Mouse (Mus musculus) A20 (cell line): Measurements from ENCODE around the gene Nacc2.

Experiments
- DNase-seq: peaks from one replicate; pipeline ENCODE4 v3.0.0-alpha.2; 2011; ENCODE audit warnings: low read depth, low spot score

Nacc2 gene

DNA sequence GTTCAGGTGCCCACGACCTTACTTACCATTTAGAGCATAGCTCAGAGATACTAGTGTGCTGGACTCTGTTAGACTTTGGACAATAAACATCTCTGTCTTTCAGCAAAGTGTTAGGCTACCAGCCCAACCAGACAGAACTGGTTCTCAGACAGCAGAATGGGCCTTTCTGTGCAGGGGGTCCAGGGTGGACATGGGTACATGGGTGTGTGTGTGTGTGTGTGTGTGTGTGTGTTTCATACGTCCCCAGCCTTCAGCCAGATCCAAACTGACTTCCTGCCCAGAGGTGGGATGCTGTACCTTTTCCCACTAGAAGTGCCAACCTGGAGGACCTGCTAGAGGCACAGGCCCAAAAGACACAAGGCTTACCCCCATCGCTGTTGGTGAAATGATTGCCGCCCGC, 23.8 kb downstream of the Nacc2 start:
- no peak for DNase-seq

- DNase-seq: no peak
Observed at GRCm38 (mm10) chr2:26093897-26094296, 29.1 kb downstream of the Nacc2 start.

DNA sequence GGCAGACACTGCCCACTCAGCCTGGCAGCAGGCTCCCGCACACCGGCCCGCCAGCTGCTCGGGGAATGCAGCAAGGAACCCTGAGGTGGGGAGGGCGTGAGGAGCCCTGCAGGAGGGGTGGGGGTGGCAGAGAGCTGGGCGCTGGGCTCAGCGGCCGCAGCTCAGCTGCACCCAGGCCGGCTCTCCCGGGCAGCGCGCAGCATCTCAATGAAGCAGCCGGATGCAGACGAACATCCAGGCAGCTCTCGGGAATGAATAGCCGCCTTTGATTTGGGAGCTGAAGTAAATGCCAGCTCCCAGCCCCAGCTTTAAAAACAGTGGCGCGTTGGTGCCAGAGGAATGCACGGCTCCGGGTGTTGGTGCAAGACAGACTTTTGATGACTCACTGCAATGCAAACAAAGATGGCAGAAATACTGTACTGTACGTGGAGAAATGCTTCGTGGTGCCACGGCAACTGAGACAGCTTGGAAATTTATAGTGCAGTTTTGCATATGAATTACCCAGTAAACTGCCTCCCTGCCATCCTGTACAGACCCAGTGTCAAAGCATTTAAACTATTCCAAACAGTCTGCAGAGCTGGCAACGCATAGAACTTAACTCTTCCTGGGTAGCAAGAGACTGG, 31.1 kb downstream of the Nacc2 start:
- DNase-seq: no peak

DNA sequence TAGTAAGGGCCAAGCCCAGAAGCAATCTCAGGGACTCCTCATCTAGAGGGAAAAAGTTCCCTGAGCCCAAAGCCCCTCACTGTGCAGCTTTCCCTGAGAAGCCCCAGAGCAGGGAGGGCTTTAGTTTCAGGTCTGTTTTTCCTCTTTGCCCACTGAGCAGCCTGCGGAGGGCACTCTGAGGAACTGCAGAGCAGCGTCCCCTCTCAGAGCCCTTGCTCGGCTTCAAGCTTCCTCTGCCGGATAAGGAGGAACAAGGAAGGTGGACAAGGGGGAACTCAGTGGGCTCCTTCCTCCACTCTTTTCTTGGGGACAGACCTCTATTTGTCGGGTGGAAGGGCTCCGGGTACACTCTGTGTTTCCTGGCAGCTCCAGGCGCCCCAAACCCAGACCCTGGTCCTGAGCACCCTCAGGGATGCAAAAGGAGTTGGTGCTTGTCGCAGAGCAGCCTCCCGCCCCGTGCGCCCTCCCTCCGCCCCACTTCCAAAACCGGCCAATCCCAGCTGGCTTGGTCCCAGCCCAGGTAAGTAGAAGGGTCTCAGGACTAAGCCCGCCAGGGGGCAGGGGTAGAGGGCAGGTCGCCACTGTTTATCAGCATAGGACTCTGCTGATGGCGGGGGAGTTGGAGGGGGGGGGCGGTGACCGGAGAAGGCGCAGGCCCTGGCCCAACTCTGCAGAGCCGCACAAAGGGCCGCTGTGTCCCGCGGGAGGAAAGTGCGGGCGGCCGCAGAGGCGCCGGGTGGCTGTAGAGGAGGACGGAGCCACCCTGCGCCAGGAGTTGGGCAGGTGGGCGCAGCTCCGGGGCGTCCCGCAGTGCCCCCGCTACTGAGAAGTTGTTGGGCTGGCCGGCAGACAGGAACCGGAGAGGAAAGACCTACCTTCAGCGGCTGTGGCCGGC, 31.9 kb downstream of the Nacc2 start:
- no peak for DNase-seq

GRCm38 (mm10) chr2:26089005-26089404, 34.0 kb downstream of the Nacc2 start:
- no peak for DNase-seq

- no peak for DNase-seq
Observed at GRCm38 (mm10) chr2:26086926-26087600, 36.0 kb downstream of the Nacc2 start.

DNA sequence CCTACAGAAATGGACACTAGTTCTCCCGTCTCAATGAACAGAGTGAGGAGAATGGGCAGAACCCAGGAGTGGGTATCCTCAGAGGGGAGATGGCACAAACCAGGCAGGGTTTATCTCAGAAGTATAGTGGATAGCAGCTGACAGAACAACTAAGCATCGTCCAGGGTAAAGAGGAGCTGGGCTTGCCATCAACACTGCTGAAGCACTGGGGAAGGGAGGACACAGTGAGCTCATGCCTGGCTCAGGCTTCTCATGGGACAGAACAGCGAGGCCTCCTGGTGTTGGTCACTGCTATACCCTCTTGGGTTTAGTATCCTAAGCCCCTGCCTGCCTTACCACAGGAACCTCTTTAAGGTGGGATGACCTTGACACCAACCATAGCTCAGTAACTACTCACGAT, 36.5 kb downstream of the Nacc2 start:
- DNase-seq: no peak

- peak; percentile 50 for DNase-seq
Observed at GRCm38 (mm10) chr2:26082883-26083282, 40.1 kb downstream of the Nacc2 start.

- no peak for DNase-seq
Observed at GRCm38 (mm10) chr2:26080830-26081229, 42.2 kb downstream of the Nacc2 start.

- no peak for DNase-seq
Observed at GRCm38 (mm10) chr2:26079409-26079808, 43.6 kb downstream of the Nacc2 start.

GRCm38 (mm10) chr2:26077068-26077467, 46.0 kb downstream of the Nacc2 start:
- DNase-seq: no peak

- DNase-seq: no peak
Observed at GRCm38 (mm10) chr2:26076121-26076520, 46.9 kb downstream of the Nacc2 start.

DNA sequence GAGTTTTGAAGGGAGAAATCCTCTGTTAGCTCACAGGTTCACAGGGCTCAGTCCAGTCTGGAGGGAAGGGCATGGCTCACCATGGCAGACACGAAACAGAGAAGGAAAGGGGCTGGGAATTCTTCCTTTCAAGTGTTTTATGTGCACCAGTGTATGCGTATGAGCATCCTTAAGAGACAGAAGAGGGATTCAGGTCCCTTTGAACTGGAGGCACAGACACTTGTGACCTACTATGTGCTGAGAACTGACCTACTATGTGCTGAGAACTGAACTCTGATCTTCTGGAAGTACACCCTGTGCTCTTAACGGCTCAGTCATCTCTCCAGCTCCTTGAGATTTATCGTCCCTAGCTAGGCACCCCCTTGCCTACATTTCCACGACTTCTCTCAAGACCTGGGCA, 48.5 kb downstream of the Nacc2 start:
- DNase-seq: no peak

DNA sequence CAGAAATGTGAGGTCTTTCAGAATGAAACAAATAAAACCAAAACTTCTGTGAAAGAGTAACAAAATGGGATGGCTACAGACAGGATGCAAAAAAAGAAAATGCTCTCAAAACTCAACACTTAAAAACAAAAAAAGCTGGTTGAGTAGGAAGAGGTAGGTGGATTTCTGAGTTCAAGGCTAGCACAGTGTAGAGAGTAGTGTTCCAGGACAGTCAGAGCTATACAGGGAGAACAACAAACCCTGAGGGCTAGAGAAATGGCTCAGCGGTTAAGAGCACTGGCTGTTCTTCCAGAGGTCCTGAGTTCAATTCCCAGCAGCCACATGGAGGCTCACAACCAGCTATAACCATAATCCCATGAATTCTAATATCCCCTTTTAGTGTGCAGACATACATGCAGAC, 54.4 kb downstream of the Nacc2 start:
- no peak for DNase-seq

GRCm38 (mm10) chr2:26068175-26068574, 54.8 kb downstream of the Nacc2 start:
- no peak for DNase-seq

GRCm38 (mm10) chr2:26066527-26066926, 56.5 kb downstream of the Nacc2 start:
- DNase-seq: peak; percentile 92

DNA sequence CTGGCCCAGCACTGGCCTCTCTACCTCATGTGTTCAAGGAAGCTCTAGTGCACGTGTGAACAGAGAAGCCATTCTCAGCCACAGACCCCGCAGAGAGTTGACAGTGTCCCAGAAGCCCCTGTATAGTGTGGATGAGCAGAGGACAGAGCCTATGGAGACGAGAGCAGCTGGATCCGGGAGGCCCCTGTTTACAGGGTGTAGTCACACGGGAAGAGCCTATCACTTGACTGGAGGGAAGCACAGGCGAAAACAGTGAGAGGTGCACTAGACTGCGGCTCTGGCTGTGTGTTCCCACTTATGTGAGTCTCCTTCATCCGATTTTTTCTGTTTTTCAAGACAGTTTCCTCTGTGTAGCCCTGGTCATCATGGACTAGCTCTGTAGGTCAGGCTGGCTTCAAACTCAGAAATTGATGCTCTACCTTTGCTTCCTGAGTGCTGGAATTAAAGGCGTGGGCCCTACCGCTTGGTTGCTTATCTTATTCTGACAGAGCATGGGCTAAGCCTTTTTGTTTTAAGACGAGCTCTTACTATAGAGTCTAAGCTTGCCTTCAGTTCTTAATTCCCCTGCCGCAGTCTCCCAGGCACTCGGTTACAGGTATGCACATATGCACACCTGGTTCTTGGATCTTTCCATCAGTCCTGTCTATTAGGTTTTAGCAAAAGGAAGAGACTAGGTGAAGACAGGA, 60.1 kb downstream of the Nacc2 start:
- peak; percentile 30 for DNase-seq

- DNase-seq: peak; percentile 73
Observed at GRCm38 (mm10) chr2:26062241-26062640, 60.8 kb downstream of the Nacc2 start.

DNA sequence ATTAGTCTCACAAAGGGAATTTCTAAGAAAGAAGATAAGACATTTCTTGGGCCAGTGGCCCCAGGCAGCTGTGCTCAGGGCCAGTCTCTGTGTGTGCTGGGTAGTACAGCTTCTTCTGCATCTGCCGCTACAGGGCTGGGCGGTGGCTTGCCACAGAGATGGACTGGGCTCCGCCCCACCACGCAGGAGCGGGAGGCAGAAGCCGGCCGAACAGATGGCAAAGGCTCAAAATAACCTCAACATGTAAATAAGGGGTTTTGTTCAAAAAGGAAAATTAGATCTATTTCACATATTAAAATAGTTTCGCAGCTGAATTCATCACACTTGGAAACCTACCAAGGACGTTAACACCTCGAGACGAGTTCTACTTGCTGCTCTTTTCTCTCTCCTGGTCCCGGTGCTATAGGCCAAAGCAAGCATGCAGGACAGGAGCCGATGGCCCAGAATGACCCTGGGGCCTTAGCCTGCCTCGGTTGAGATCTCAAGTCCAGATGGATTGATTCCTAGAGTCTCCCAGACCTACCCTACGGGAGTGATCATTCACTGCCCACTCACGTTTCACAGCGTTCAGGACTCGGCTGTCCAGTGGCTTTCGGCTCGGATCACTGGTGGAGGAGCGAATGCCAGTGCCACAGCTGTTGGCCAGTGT, 61.9 kb downstream of the Nacc2 start:
- peak; percentile 95 for DNase-seq

DNA sequence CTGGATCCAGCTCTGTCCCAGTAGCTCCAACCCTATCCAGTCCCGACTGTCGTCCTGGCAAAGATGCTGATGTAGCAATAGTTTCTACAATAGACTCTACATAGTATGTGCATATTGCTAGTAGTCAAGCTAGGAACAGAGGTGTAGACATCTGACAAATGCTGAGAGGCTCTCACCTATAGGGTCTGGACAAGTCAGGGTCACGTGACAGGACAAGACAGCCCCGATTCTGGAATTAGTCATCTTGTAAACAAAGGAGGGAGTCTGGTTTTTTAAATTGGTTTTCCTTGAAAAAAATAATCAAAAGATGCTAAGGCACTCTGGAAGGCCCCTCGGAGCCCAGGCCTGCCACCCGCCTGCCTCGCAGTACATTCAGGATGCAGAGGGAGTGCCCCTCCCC, 66.0 kb downstream of the Nacc2 start:
- DNase-seq: no peak

DNA sequence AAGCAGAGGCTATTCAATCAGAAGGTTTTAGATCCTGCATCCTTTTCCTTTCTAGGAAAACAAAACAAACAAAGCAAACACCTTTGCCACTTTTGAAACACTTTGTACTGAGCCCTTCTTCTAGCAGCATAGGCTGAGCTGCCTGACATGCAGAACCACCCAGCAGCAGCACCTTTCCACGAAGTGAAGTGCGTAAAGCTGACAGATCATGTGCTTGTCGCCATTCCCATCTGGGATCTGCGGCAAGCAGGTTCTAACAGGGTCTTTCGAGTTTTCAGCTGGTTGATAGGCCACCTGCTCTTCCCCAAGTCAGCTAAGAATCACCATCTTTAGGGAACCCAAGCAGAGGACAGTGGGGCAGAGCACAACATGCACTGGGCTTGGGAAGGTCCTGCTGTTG, 66.8 kb downstream of the Nacc2 start:
- no peak for DNase-seq

DNA sequence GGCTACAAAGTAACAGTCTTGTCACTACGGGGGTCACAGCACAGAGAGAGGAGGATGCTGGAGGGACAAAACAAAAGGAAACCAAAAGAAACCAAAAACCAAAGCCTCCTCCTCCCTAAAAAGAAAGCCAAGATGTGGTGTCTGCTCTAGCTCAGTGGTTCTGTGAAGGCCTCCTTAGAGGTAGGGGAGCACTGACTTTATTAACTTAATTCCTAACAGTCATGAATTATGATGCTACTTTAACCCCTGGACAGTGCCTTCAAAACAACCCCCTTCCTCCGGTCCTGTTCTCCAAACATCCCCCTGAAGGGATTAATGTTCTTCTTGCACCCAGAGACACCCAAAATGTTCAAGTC, 67.3 kb downstream of the Nacc2 start:
- peak; percentile 26 for DNase-seq
